Mouse (Mus musculus) spleen, postnatal 14 days (tissue): ENCODE results near the gene H2-Eb2.
A peak's percentile ranks its signal among the peaks of the same experiment; 100 is the strongest.
"Not testable (repeated sequence)": the region's sequence is repeated elsewhere in the genome, so short reads cannot be mapped to it uniquely, and the experiment has no call there.

Experiments used
- DNase-seq, 2 experiments: peaks; one replicate each; pipeline ENCODE4 v3.0.0; 2021 to 2022; ENCODE audit warnings: low spot score in 2 of 2

Gene H2-Eb2

DNA sequence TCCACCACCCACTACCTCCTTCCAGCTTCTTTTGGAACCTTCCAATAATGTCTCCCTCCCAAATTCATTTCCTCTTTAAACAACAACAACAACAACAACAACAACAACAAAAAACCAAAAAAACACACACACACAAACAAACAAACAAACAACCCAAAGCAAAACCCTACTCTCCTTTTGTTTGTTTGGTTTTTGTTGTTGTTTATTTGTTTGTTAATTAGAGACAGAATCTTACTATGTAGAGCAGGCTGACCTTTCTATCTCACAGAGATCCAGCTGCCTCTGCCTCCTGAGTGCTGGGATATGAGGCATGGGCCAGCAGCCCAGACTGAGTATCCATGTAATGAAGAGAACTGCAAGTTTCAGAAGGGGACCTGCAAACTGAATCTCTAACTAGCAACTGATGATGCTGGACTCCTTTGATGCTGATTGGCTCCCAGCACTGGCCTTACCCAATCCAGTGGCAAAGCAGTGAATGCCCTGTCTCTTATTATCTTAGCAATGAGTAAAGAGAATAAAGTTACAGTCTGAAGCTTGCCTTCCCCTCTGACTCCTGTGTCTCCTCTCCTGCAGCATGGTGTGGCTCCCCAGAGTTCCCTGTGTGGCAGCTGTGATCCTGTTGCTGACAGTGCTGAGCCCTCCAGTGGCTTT lies 20.0 kb upstream of the H2-Eb2 start, which contains the start of gene H2-Eb1:
H2-Eb1 (plus strand) TSS at position 488 of the 651 bp plus-strand sequence.
- peak; percentile 61 to 78 for DNase-seq

GRCm38 (mm10) chr17:34306407-34306806 lies 19.1 kb upstream of the H2-Eb2 start:
- DNase-seq, result no peak

GRCm38 (mm10) chr17:34307216-34307615 lies 18.2 kb upstream of the H2-Eb2 start:
- no peak for DNase-seq

GRCm38 (mm10) chr17:34308161-34308560 lies 17.3 kb upstream of the H2-Eb2 start:
- no peak for DNase-seq

- no peak for DNase-seq
Measured at GRCm38 (mm10) chr17:34309225-34309624, 16.2 kb upstream of the H2-Eb2 start.

- DNase-seq, result no peak
Measured at GRCm38 (mm10) chr17:34309683-34310385, 15.6 kb upstream of the H2-Eb2 start.

GRCm38 (mm10) chr17:34310526-34310925 lies 14.9 kb upstream of the H2-Eb2 start:
- not testable (repeated sequence) for DNase-seq

- DNase-seq, result no peak
Measured at GRCm38 (mm10) chr17:34312185-34312584, 13.3 kb upstream of the H2-Eb2 start.

- DNase-seq, result peak; percentile 57 to 74
Measured at GRCm38 (mm10) chr17:34313393-34313792, 12.1 kb upstream of the H2-Eb2 start.

- no peak for DNase-seq
Measured at GRCm38 (mm10) chr17:34314286-34314685, 11.2 kb upstream of the H2-Eb2 start.

GRCm38 (mm10) chr17:34315512-34315911 lies 10.0 kb upstream of the H2-Eb2 start:
- DNase-seq, result no peak

DNA sequence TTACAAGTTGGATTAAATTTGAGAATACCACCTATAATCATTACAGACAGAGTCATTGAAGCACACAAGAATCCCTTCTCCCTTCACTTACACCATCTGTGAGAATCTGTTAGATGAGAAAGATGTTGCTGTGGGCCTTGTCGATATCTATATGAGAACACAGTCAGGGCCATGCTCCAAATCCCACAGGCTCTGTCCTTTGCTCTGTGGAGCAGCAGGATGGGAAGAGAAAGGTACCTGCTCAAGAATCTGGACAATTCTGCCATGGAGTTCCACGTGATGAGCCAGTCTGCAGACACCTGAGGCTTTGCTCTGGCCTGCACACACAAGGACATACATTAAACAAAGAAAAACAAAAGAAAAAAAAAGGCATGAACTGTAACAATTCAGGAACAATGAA lies 8.8 kb upstream of the H2-Eb2 start:
- DNase-seq, result no peak

GRCm38 (mm10) chr17:34317275-34317674 lies 8.2 kb upstream of the H2-Eb2 start:
- no peak for DNase-seq

GRCm38 (mm10) chr17:34326373-34326772 lies 908 bp downstream of the H2-Eb2 start:
- no peak for DNase-seq

GRCm38 (mm10) chr17:34329807-34330206 lies 4.3 kb downstream of the H2-Eb2 start:
- no peak for DNase-seq

DNA sequence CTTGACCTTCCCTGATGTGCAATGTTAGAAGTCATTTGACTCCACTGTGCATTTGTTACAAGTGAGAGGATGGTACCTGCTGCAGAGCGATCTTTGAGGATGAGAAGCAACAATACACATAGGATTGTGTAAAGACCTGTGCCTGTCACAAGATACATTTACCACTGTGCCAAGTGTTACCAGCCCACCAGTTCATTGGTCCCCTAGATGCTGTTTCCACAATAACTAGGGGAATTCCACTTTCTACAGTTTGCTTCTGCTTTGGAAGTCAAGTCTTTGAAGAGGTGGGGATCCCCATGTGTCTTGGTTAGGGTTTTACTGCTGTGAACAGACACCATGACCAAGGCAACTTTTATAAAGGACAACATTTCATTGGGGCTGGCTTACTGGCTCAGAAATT lies 5.7 kb downstream of the H2-Eb2 start:
- no peak for DNase-seq

DNA sequence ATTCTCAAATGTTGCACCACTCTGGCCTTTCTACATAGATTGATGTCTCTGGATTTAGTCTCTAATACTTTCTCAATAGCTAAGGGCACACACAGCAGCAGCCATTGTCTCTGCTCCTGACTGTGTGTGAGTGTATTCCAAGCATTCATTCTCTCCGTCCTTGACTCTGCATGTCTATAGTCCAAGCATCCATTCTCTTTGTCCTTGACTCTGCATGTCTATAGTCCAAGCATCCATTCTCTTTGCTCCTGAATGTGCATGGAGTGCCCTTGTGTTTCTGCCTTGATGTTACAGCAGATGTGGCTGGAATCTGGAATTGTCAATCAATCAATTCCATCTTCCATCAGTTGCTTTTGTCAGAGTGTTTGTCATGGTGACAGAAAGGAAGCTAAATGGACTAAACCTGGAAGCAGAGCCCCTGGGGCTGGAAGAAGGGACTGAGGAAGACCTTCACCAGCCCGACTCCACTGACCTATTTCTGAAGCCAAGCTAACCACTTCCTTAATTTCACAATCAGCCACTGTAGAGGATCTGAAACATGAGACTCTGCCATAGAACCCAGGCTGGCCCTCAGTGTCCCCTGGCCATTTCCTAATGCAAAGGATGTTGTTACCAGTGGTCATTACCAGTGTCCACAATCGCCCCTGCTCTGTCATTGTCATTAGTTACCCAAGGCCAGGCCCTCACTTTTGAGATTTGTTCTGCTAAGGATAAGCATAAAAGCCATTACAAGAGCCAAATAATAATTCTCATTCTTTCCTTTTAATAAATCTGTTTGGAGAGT lies 15.3 kb downstream of the H2-Eb2 start:
- no peak for DNase-seq

DNA sequence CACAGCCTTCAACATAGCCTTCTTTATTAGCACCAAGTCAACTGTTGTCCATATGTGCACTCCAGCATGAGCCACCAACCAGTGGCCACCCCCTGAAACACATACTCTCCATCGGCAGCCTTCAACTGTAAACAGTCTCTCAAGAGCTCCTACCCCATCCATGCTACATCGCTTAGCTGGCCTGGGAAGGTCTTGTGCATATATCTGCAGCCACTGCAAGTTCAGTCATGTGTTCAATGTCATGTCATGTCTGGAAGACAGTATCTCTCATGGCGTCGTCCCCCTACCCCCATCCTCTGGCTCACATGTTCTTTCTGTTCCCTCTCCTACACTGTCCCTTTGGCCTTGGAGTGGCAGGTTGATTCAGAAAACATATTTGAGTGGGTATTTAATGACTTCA lies 19.4 kb downstream of the H2-Eb2 start:
- no peak for DNase-seq

DNA sequence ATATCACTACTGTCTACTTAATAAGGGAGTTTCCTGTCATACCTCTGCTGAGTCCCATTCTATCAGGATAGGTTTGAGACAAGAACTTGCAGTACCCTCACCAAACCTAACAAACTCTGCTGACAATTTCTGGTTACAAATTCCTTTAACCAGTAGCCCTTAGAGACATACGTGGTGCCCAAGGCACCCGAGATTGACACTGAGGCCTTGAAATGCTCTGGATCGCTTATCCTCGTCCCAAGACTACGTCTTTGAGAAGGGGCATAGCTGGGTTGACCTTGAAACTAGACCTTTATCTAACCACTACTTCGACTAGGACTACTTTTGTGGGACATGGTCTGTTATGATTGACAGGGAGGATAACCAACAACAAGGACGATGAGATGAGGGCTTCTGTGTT lies 20.0 kb downstream of the H2-Eb2 start:
- no peak for DNase-seq

DNA sequence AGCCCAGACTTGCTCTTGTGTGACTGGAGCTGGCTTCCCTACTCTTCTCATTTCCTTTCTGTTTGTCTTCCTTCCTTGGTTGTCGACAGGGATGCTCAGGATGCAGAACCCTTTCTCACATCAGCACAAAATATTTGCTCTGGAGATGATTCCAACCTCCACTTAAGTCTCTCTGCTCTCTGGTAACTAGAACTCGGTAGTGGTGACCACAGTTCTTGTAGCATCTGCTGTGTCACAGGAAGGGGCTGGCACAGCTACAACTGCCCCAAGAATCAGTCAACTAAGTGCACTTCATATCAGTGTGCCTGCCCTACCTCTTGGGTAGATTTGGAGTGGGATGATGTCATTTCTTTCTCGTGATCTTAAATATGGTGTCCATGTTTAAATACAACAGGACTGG lies 20.6 kb downstream of the H2-Eb2 start:
- DNase-seq, result no peak

DNA sequence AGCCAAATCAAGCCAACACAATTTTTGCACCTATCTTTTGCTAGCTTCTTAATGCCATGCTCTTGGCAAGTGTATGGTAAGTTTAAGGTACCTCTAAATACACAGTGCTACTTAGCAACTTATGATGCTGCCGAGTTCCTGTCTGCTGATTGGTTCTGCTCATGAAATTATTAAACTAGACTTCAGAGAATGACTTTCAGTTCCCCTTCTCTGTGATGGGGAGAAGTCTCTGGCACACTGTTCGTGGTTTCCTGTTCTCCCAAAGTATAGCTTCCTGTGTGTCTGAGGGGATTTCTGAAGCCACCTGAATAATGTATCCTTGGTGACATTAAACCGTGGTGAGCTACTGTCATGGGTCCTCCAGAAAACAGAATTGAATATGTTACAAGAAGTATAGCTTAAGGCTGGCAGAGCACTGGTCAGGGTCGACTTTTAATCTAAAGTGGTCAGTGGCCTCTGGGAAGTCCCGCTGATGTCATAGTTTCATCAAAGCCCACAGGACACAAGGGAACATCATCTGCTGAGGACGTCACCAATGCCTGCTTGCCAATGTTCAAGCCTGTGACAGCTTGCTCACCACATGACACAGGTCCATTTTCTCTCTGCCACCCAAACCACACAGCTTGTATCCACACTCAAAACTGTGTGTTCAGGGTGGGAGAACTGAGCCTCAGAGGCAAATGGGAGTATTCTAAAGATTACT lies 22.3 kb downstream of the H2-Eb2 start:
- peak; percentile 52 to 77 for DNase-seq

GRCm38 (mm10) chr17:34349429-34349828 lies 24.0 kb downstream of the H2-Eb2 start:
- DNase-seq, result peak; percentile 58 to 86
